Mouse (Mus musculus) stomach, postnatal 0 days (tissue): ENCODE results near the gene Mt4.

Experiments
- CTCF ChIP-seq: IDR thresholded peaks from 2 replicates; pipeline ENCODE4 v1.5.1; 2016; ENCODE audit warnings: antibody characterized with exemption, low read depth, mild to moderate bottlenecking, moderate library complexity
- EP300 ChIP-seq: optimal IDR thresholded peaks from 2 replicates; pipeline ENCODE3; 2016; ENCODE audit warnings: antibody characterized with exemption

DNA sequence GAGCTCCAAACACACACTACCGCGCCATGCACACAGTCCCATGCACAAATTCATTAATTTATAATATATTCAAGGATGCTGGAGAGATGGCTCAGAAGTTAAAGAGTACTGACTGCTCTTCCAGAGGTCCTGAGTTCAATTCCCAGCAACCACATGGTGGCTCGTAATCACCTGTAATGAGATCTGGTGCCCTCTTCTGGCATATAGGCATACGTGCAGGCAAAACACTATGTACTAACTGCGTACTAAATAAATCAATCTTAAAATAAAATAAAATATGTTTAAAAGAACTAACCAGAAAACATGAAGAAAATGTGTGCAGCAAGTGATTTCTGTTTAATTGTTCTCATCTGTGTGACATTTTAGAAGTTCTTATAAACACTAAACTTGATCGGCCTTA is 42.7 kb upstream of the Mt4 start:
- TF ChIP-seq CTCF (peak; percentile 46), EP300 (no peak)
